Mouse (Mus musculus) CH12.LX (cell line): Measurements from ENCODE around the gene Taf5l. TPM values are rescaled to one million over a fixed set of nuclear protein-coding genes. Genes with fewer than 3 reads are reported as not detected.

Experiments used
- polyA plus RNA-seq: library from polyadenylated mRNA; unstranded; fragments of >175 nt; gene quantifications from 2 replicates; pipeline ENCODE4 v1.2.1, GENCODE M21; 2012; ENCODE audit warnings: low read depth; ENCODE audit not compliant: insufficient read length
- total RNA-seq, 2 experiments: library from RNA; depleted of rRNA; stranded (reverse); fragments of 300-350 nt in 1 of 2; fragments of >200 nt in 1 of 2; gene quantifications; 2 replicates each; pipeline ENCODE4 v1.2.3; 2012 to 2014

Taf5l gene
- total and polyA plus RNA-seq, 3 experiments: 54.2 to 75.8 (median 63.0) TPM

Other genes starting within 250 kb of the Taf5l start
- not detected in 2 replicates for gene Rab4a, start 215.4 kb downstream of the Taf5l start, total RNA-seq (2012; rRNA removed)
- not detected in 2 replicates for gene Rab4a, start 215.4 kb downstream of the Taf5l start, total RNA-seq (2014; rRNA removed)
- gene Rab4a, start 215.4 kb downstream of the Taf5l start, polyA plus RNA-seq: 0.18 TPM in 1 of 2 replicates, not detected in the other
- gene Ccsap, start 161.2 kb downstream of the Taf5l start, total RNA-seq (2012; rRNA removed): 4.4 and 5.0 TPM in 2 replicates
- gene Ccsap, start 161.2 kb downstream of the Taf5l start, total RNA-seq (2014; rRNA removed): 4.2 and 5.4 TPM in 2 replicates
- 5.2 and 6.2 TPM in 2 replicates for gene Ccsap, start 161.2 kb downstream of the Taf5l start, polyA plus RNA-seq
- gene Acta1, start 126.6 kb downstream of the Taf5l start, total RNA-seq (2012; rRNA removed): 0.08 TPM in 1 of 2 replicates, not detected in the other
- gene Acta1, start 126.6 kb downstream of the Taf5l start, total RNA-seq (2014; rRNA removed): not detected in 2 replicates
- 0.27 and 0.91 TPM in 2 replicates for gene Acta1, start 126.6 kb downstream of the Taf5l start, polyA plus RNA-seq
- gene Nup133, start 72.1 kb downstream of the Taf5l start, total RNA-seq (2012; rRNA removed): 32.8 and 37.1 TPM in 2 replicates
- gene Nup133, start 72.1 kb downstream of the Taf5l start, total RNA-seq (2014; rRNA removed): 49.0 and 51.8 TPM in 2 replicates
- gene Nup133, start 72.1 kb downstream of the Taf5l start, polyA plus RNA-seq: 39.6 and 39.7 TPM in 2 replicates
- 8.0 and 8.1 TPM in 2 replicates for gene Abcb10, start 38.3 kb downstream of the Taf5l start, total RNA-seq (2012; rRNA removed)
- gene Abcb10, start 38.3 kb downstream of the Taf5l start, total RNA-seq (2014; rRNA removed): 8.5 and 8.9 TPM in 2 replicates
- 7.3 and 8.1 TPM in 2 replicates for gene Abcb10, start 38.3 kb downstream of the Taf5l start, polyA plus RNA-seq
- gene Urb2, start 111 bp upstream of the Taf5l start, total RNA-seq (2012; rRNA removed): 26.4 and 33.7 TPM in 2 replicates
- gene Urb2, start 111 bp upstream of the Taf5l start, total RNA-seq (2014; rRNA removed): 32.4 and 33.9 TPM in 2 replicates
- gene Urb2, start 111 bp upstream of the Taf5l start, polyA plus RNA-seq: 22.7 and 27.9 TPM in 2 replicates
- gene Galnt2, start 210.0 kb upstream of the Taf5l start, total RNA-seq (2012; rRNA removed): 23.6 and 25.9 TPM in 2 replicates
- 18.6 and 23.2 TPM in 2 replicates for gene Galnt2, start 210.0 kb upstream of the Taf5l start, total RNA-seq (2014; rRNA removed)
- 21.9 and 27.3 TPM in 2 replicates for gene Galnt2, start 210.0 kb upstream of the Taf5l start, polyA plus RNA-seq